Mouse (Mus musculus) heart, embryonic 12.5 days (tissue): ENCODE measurements around the gene Ptprk. TPM values are rescaled to one million over a fixed set of nuclear protein-coding genes. Genes with fewer than 3 reads are reported as not detected.
A peak's percentile ranks its signal among the peaks of the same experiment; 100 is the strongest.

Source experiments
- ATAC-seq: fragments of 200-750 bp; cut with Nextera tagmentation; 2 replicates; pipeline ENCODE4 v1.8.0; 2017; ENCODE audit warnings: moderate TSS enrichment, moderate library complexity; ENCODE audit not compliant: insufficient number of reproducible peaks, low FRiP score
- H3K27ac ChIP-seq: fragments of 300-500 bp; sonication (generic); 2 replicates; pipeline ENCODE4 v1.5.1; 2016; ENCODE audit warnings: mild to moderate bottlenecking, moderate library complexity; ENCODE audit not compliant: poor library complexity, severe bottlenecking
- H3K27me3 ChIP-seq: fragments of 300-500 bp; sonication (generic); replicated peaks from 2 replicates; pipeline ENCODE4 v1.6.1; 2016; ENCODE audit warnings: mild to moderate bottlenecking, moderate library complexity
- H3K36me3 ChIP-seq: fragments of 300-500 bp; sonication (generic); 2 replicates; pipeline ENCODE4 v1.6.1; 2016; ENCODE audit warnings: mild to moderate bottlenecking, moderate library complexity
- H3K4me1 ChIP-seq: fragments of 300-500 bp; sonication (generic); replicated peaks from 2 replicates; pipeline ENCODE4 v1.6.1; 2016; ENCODE audit warnings: mild to moderate bottlenecking
- H3K4me2 ChIP-seq: fragments of 300-500 bp; sonication (generic); 2 replicates; pipeline ENCODE4 v1.6.1; 2016; ENCODE audit warnings: mild to moderate bottlenecking, moderate library complexity
- H3K4me3 ChIP-seq: fragments of 300-500 bp; sonication (generic); 2 replicates; pipeline ENCODE4 v1.5.1; 2016; ENCODE audit warnings: mild to moderate bottlenecking
- H3K9ac ChIP-seq: fragments of 300-500 bp; sonication (generic); 2 replicates; pipeline ENCODE4 v1.6.1; 2016; ENCODE audit warnings: mild to moderate bottlenecking, moderate library complexity
- H3K9me3 ChIP-seq: fragments of 300-500 bp; sonication (generic); replicated peaks from 2 replicates; pipeline ENCODE4 v1.6.1; 2016; ENCODE audit warnings: mild to moderate bottlenecking, moderate library complexity
- WGBS: fragments of 180-500 bp; shearing (Covaris S2); methylation state at CpG from one replicate; pipeline ENCODE4 v1.1.7; 2016; 5-methylcytosine and 5-hydroxymethylcytosine counted together
- polyA plus RNA-seq: library from polyadenylated mRNA; unstranded; fragments of >200 nt; fragmentation: Nextera tagmentation; extraction: Ambion mirVana; gene quantifications from 2 replicates; pipeline ENCODE4 v1.2.1, GENCODE M21; 2016

Gene Ptprk
- polyA plus RNA-seq, 1 experiment from 2014 or later = 43.7 TPM

DNA sequence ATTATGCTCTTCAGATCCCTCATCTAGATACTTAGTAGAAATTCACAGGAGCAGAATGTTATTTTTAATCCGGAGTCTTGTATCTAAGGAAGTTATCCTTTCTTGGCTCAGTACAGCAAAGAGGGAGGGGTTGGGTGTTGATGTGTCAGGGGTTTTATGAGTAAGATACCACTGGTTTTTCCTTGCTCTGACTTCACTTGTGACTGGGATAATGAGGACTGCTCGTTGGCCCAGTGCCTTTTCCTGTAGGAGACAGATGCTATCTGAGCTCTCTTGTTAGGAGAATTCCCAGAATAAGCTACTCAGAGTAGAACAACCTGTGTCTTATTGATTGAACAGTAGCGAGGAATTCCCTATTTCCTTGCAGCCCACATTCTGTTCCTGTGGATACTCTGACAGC, 39.3 kb downstream of the Ptprk start:
- H3K9me3 ChIP-seq = no peaks in the 10 kb centered on the region; the same call in 1 of the 2 replicates
- H3K27me3 ChIP-seq = no peaks in the 10 kb centered on the region
- 0 out of 2 replicates have a peak overlapping the region, but pooled peaks have one; percentile 26 for H3K4me2 ChIP-seq
- H3K4me3 ChIP-seq = no peak overlapping the region
- H3K36me3 ChIP-seq = no peaks in the 10 kb centered on the region
- H3K9ac ChIP-seq = no peak overlapping the region
- H3K4me1 ChIP-seq = peaks cover 27% of the 10 kb centered on the region
- peak overlapping the region; percentile 21 for H3K27ac ChIP-seq
- WGBS = 26% methylated on average over 3 of the region's 3 CpGs
- peak; percentile 53; the same call in 1 of the 2 replicates for ATAC-seq

GRCm38 (mm10) chr10:28116982-28117381, 42.4 kb downstream of the Ptprk start:
- H3K9me3 ChIP-seq = no peaks in the 10 kb centered on the region; the same call in 1 of the 2 replicates
- no peak for ATAC-seq
- no peak overlapping the region for H3K4me2 ChIP-seq
- H3K9ac ChIP-seq = no peak overlapping the region
- H3K27me3 ChIP-seq = no peaks in the 10 kb centered on the region
- H3K27ac ChIP-seq = no peak overlapping the region
- H3K36me3 ChIP-seq = no peaks in the 10 kb centered on the region
- H3K4me3 ChIP-seq = no peak overlapping the region
- H3K4me1 ChIP-seq = peaks cover 25% of the 10 kb centered on the region

DNA sequence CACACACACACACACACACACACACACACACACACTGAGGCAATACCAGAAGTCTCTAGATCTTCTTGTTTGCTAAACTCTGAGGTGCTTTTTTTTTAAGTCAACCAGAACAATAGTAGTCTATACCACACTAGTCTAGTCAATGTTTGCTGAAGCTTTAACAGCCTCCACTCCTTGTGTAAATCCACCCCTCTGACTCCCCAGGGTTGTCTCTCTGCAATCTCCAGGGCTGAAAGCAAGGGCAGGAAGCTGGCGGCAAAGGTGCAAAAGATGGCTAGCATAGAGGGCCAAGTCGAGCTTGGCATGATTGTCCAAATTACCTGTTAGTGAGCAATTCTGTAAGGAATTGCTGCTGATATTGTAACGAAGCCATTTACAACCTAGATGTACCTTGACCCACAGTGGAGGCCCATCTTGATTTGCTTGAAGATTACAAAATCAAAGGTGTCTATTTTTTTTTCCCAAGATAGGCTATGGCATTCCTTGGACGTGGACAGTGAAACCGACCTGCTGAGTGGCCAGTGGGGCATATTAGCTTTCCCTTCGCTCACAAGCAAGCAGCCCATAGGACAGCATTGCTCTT, 44.3 kb downstream of the Ptprk start:
- Histone ChIP-seq H3K9me3 (no peaks in the 10 kb centered on the region; the same call in 1 of the 2 replicates), H3K36me3 (no peaks in the 10 kb centered on the region), H3K4me2 (no peak overlapping the region), H3K27me3 (no peaks in the 10 kb centered on the region), H3K9ac (no peak overlapping the region), H3K27ac (no peak overlapping the region), H3K4me1 (peaks cover 14% of the 10 kb centered on the region), H3K4me3 (no peak overlapping the region)
- ATAC-seq = no peak
- WGBS = 86% methylated on average over 6 of the region's 6 CpGs

DNA sequence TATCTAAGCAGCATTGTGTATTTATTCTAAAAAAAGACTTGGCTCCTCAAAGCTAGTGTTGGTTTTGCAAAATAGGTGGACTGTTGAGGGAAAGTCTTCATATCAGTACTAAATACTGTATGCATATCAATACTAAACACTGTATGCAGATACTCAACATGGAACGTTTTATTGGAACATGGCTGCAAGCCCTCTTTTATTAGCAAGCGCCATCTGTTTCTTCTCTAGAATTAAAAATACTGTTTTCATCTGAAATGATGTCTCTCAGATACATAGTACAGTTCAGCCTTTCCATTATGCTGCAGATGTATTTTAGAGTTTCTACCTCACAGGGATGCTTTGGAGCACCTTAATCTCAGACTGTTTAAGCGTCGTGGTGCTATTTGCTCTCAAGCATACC, 49.3 kb downstream of the Ptprk start:
- 81% methylated on average over 4 of the region's 4 CpGs for WGBS
- Histone ChIP-seq H3K27me3 (no peaks in the 10 kb centered on the region), H3K27ac (no peak overlapping the region), H3K36me3 (no peaks in the 10 kb centered on the region), H3K4me1 (peaks cover 14% of the 10 kb centered on the region), H3K9me3 (no peaks in the 10 kb centered on the region), H3K4me3 (no peak overlapping the region), H3K4me2 (no peak overlapping the region), H3K9ac (no peak overlapping the region)
- ATAC-seq = no peak

- Histone ChIP-seq H3K36me3 (no peaks in the 10 kb centered on the region), H3K4me3 (no peak overlapping the region), H3K9ac (no peak overlapping the region), H3K9me3 (no peaks in the 10 kb centered on the region), H3K27ac (peak overlapping the region; percentile 51; the same call in 1 of the 2 replicates), H3K4me1 (peaks cover 21% of the 10 kb centered on the region), H3K4me2 (no peak overlapping the region), H3K27me3 (no peaks in the 10 kb centered on the region)
- 79% methylated on average over 5 of the region's 5 CpGs for WGBS
- no peak for ATAC-seq
Observed at GRCm38 (mm10) chr10:28128011-28128410, 53.4 kb downstream of the Ptprk start.

DNA sequence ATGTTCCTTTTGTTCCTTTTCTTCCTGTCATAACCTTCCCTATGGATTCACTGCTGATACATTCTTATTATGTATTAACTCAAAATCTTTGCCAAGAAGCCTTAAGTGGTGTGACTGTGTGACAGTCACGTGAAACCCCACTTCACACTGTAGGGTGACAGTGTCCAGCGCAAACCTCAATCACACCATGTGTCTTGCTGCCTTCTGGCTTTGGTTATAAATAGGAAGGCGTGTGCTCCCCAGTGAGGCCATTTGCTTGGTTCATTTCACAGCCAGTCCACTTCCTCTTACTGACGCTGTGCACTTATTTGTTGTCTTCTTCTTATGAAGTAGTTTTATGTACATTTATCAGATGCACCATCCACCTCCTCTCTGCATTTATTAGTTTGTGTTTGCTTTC, 53.8 kb downstream of the Ptprk start:
- no peak overlapping the region for H3K4me2 ChIP-seq
- ATAC-seq = no peak; the same call in 1 of the 2 replicates
- H3K9me3 ChIP-seq = no peaks in the 10 kb centered on the region
- no peak overlapping the region for H3K4me3 ChIP-seq
- H3K27me3 ChIP-seq = no peaks in the 10 kb centered on the region
- H3K27ac ChIP-seq = peak overlapping the region; percentile 51
- no peak overlapping the region for H3K9ac ChIP-seq
- WGBS = 38% methylated on average over 4 of the region's 4 CpGs
- H3K4me1 ChIP-seq = peaks cover 21% of the 10 kb centered on the region
- 0 out of 2 replicates have a peak, but pooled peaks cover 2% of the 10 kb centered on the region for H3K36me3 ChIP-seq

GRCm38 (mm10) chr10:28130422-28130821, 55.8 kb downstream of the Ptprk start:
- no peak overlapping the region for H3K27ac ChIP-seq
- no peak overlapping the region for H3K9ac ChIP-seq
- H3K27me3 ChIP-seq = no peaks in the 10 kb centered on the region
- H3K4me2 ChIP-seq = no peak overlapping the region
- 70% methylated on average over 9 of the region's 9 CpGs for WGBS
- peaks cover 17% of the 10 kb centered on the region for H3K4me1 ChIP-seq
- H3K36me3 ChIP-seq = 0 out of 2 replicates have a peak, but pooled peaks cover 2% of the 10 kb centered on the region
- no peak overlapping the region for H3K4me3 ChIP-seq
- no peak for ATAC-seq
- no peaks in the 10 kb centered on the region for H3K9me3 ChIP-seq

- Histone ChIP-seq H3K4me1 (peaks cover 19% of the 10 kb centered on the region), H3K4me2 (no peak overlapping the region), H3K36me3 (0 out of 2 replicates have a peak, but pooled peaks cover 2% of the 10 kb centered on the region)
Observed at GRCm38 (mm10) chr10:28133770-28134169, 59.1 kb downstream of the Ptprk start.

GRCm38 (mm10) chr10:28138399-28138798, 63.8 kb downstream of the Ptprk start:
- Histone ChIP-seq H3K9me3 (no peaks in the 10 kb centered on the region), H3K4me2 (no peak overlapping the region), H3K36me3 (no peaks in the 10 kb centered on the region), H3K9ac (no peak overlapping the region), H3K27me3 (no peaks in the 10 kb centered on the region), H3K4me3 (no peak overlapping the region), H3K27ac (no peak overlapping the region), H3K4me1 (peaks cover 15% of the 10 kb centered on the region; the same call in 1 of the 2 replicates)
- ATAC-seq = no peak
- 54% methylated on average over 4 of the region's 4 CpGs for WGBS

More at GRCm38 (mm10) chr10:28133770-28134169, 59.1 kb downstream of the Ptprk start:
- Histone ChIP-seq H3K27me3 (no peaks in the 10 kb centered on the region), H3K9me3 (no peaks in the 10 kb centered on the region), H3K27ac (no peak overlapping the region), H3K9ac (no peak overlapping the region), H3K4me3 (no peak overlapping the region)
- 79% methylated on average over 4 of the region's 4 CpGs for WGBS
- no peak for ATAC-seq

GRCm38 (mm10) chr10:28144459-28144858, 69.8 kb downstream of the Ptprk start:
- ATAC-seq = no peak
- Histone ChIP-seq H3K4me3 (no peak overlapping the region), H3K4me2 (no peak overlapping the region), H3K4me1 (0 out of 2 replicates have a peak, but pooled peaks cover 4% of the 10 kb centered on the region), H3K9me3 (no peaks in the 10 kb centered on the region), H3K27ac (no peak overlapping the region), H3K36me3 (no peaks in the 10 kb centered on the region), H3K27me3 (no peaks in the 10 kb centered on the region), H3K9ac (no peak overlapping the region)
- 87% methylated on average over 1 of the region's 1 CpGs for WGBS

- Histone ChIP-seq H3K9me3 (no peaks in the 10 kb centered on the region), H3K4me1 (0 out of 2 replicates have a peak, but pooled peaks cover 4% of the 10 kb centered on the region), H3K36me3 (no peaks in the 10 kb centered on the region), H3K4me3 (no peak overlapping the region), H3K4me2 (no peak overlapping the region), H3K27ac (no peak overlapping the region), H3K9ac (no peak overlapping the region), H3K27me3 (no peaks in the 10 kb centered on the region)
- ATAC-seq = no peak
- 75% methylated on average over 5 of the region's 5 CpGs for WGBS
Observed at GRCm38 (mm10) chr10:28145326-28145725, 70.7 kb downstream of the Ptprk start.
